In genomic region chr1:177445461-177446130, GRCm38 (mm10) we compare ENCODE assay signal across 12 mouse cellular contexts. TPM values are rescaled to one million over a fixed set of nuclear protein-coding genes. Genes with fewer than 3 reads are reported as not detected.
DNase-seq lines count a peak whose midpoint lies in the region; ATAC-seq and TF ChIP-seq lines count a peak whose summit lies in the region.
"Had no signal": no experiment of that assay in that cellular context is flagged by ENCODE, and none has a peak within 500 bp of the region (broad histone marks: within the 10 kb centered on the region; RNA-seq: fewer than 3 reads in every experiment).

No protein-coding gene starts in this region.

- H3K36me3 ChIP-seq in C2C12 (ENCODE audit: control insufficient read depth, insufficient read depth) = peaks cover 23% of the 10 kb centered on the region
- peaks cover 17% of the 10 kb centered on the region for H3K36me3 ChIP-seq in forebrain, embryonic 12.5 days (replicated peaks)
- peaks cover 14% of the 10 kb centered on the region for H3K36me3 ChIP-seq in midbrain, embryonic 13.5 days

- peak; percentile 48 for DNase-seq in embryo, embryonic 10 days (ENCODE audit: low spot score)
- no peak for DNase-seq in embryo, embryonic 9.5 days (ENCODE audit: extremely low spot score)
- no peak for DNase-seq in right cerebral cortex, adult 2 months (ENCODE audit: low spot score in 2 of 2)
- no peak for DNase-seq in frontal cortex, postnatal 10 days (ENCODE audit: low spot score in 2 of 2)
- DNase-seq in frontal cortex, postnatal 14 days (ENCODE audit: low spot score in 2 of 2) = no peak
- DNase-seq: thymus, postnatal 36 days had no signal

- H3K4me3 ChIP-seq in C2C12 (ENCODE audit: insufficient read depth, poor library complexity, severe bottlenecking) = no peak overlapping the region
- H3K4me3 ChIP-seq in forebrain, embryonic 12.5 days (replicated peaks) = peak overlapping the region; percentile 87
- H3K4me3 ChIP-seq in midbrain, embryonic 13.5 days (replicated peaks) = peak overlapping the region; percentile 86
- H3K4me3 ChIP-seq: lung, embryonic 15.5 days had no signal

- no peaks in the 10 kb centered on the region for H3K79me3 ChIP-seq in C2C12 (ENCODE audit: low read depth)

- H3K4me2 ChIP-seq in forebrain, embryonic 12.5 days = peak overlapping the region; percentile 75
- H3K4me2 ChIP-seq in midbrain, embryonic 13.5 days (replicated peaks) = peak overlapping the region; percentile 82
- H3K4me2 ChIP-seq: lung, embryonic 15.5 days had no signal

- no peak for TF ChIP-seq CTCF in C2C12 (IDR thresholded peaks at IDR 0.05; ENCODE audit: control insufficient read depth, insufficient read depth, insufficient read length)

- ATAC-seq in forebrain, embryonic 12.5 days (ENCODE audit: low FRiP score) = no peak
- ATAC-seq in midbrain, embryonic 13.5 days = no peak
- ATAC-seq: activated CD4-positive, CD25-positive, alpha-beta regulatory T cell, adult 4 months; intestine, postnatal 0 days had no signal

- peaks cover 60% of the 10 kb centered on the region for H3K4me1 ChIP-seq in forebrain, embryonic 12.5 days
- H3K4me1 ChIP-seq in midbrain, embryonic 13.5 days (replicated peaks) = peaks cover 66% of the 10 kb centered on the region

- peak overlapping the region; percentile 75 for H3K27ac ChIP-seq in forebrain, embryonic 12.5 days
- peak overlapping the region; percentile 63 for H3K27ac ChIP-seq in midbrain, embryonic 13.5 days
- H3K27ac ChIP-seq: lung, embryonic 15.5 days had no signal

- H3K9ac ChIP-seq in forebrain, embryonic 12.5 days = peak overlapping the region; percentile 98
- H3K9ac ChIP-seq in midbrain, embryonic 13.5 days (replicated peaks) = peak overlapping the region; percentile 93
- H3K9ac ChIP-seq: lung, embryonic 15.5 days had no signal

- H3K9me3 ChIP-seq in forebrain, embryonic 12.5 days = no peaks in the 10 kb centered on the region
- H3K9me3 ChIP-seq in midbrain, embryonic 13.5 days = no peaks in the 10 kb centered on the region
- H3K9me3 ChIP-seq: lung, embryonic 15.5 days had no signal

- WGBS in forebrain, embryonic 12.5 days = 18% methylated on average over 7 of the region's 7 CpGs
- WGBS in midbrain, embryonic 13.5 days = 11% methylated on average over 7 of the region's 7 CpGs

- H3ac ChIP-seq in C2C12 (ENCODE audit: control insufficient read depth, insufficient read length, low read depth) = no peak overlapping the region

- H3K27me3 ChIP-seq in C2C12 (ENCODE audit: control insufficient read depth, insufficient read depth, insufficient read length) = no peaks in the 10 kb centered on the region
- H3K27me3 ChIP-seq in forebrain, embryonic 12.5 days = no peaks in the 10 kb centered on the region
- no peaks in the 10 kb centered on the region for H3K27me3 ChIP-seq in midbrain, embryonic 13.5 days
- H3K27me3 ChIP-seq: lung, embryonic 15.5 days had no signal

- peaks cover 10% of the 10 kb centered on the region for H3K79me2 ChIP-seq in C2C12 (ENCODE audit: control insufficient read depth, insufficient read depth)

TF ChIP-seq in C2C12, 6 proteins besides CTCF, POLR2A, EP300 and RAD21:
- no peak for TF ChIP-seq MAX (IDR thresholded peaks at IDR 0.05)
- TF ChIP-seq CEBPB (IDR thresholded peaks at IDR 0.05; ENCODE audit: low read depth) = no peak
- peak; percentile 61 for TF ChIP-seq MYOD1 (IDR thresholded peaks at IDR 0.05; ENCODE audit: control insufficient read depth, insufficient read length, low read depth)
TF ChIP-seq in C2C12: peak in this region for 1.

RNA-seq across cellular contexts. Expression of gene Zbtb18, which starts 3.4 kb away (rescaled TPM):
- polyA plus RNA-seq in C2C12 (2012; fragmentation: generic; extraction: Trizol) = 7.5 TPM
- polyA plus RNA-seq in forebrain, embryonic 12.5 days (2016; fragmentation: Nextera tagmentation; extraction: Ambion mirVana) = 21.3 and 21.6 TPM in 2 replicates
- 14.0 and 20.6 TPM in 2 replicates for polyA plus RNA-seq in midbrain, embryonic 13.5 days (2015; fragmentation: Nextera tagmentation; extraction: Ambion mirVana)
